Mouse (Mus musculus) forebrain, embryonic 16.5 days (tissue): ENCODE data around the gene Arhgef28. TPM values are rescaled to one million over a fixed set of nuclear protein-coding genes. Genes with fewer than 3 reads are reported as not detected.
A peak's percentile ranks its signal among the peaks of the same experiment; 100 is the strongest.

Experiments
- ATAC-seq: fragments of 200-750 bp; cut with Nextera tagmentation; 2 replicates; pipeline ENCODE4 v1.8.0; 2017; ENCODE audit warnings: mild to moderate bottlenecking, moderate library complexity
- H3K27ac ChIP-seq: fragments of 300-500 bp; sonication (generic); 2 replicates; pipeline ENCODE4 v1.5.1; 2014; ENCODE audit warnings: low read length, control low read depth
- H3K27me3 ChIP-seq: fragments of 300-500 bp; sonication (generic); replicated peaks from 2 replicates; pipeline ENCODE4 v1.6.1; 2014; ENCODE audit warnings: low read length; ENCODE audit not compliant: control insufficient read depth, insufficient read depth
- H3K36me3 ChIP-seq: fragments of 300-500 bp; sonication (generic); 2 replicates; pipeline ENCODE4 v1.6.1; 2014; ENCODE audit not compliant: control insufficient read depth, insufficient read depth
- H3K4me1 ChIP-seq: fragments of 300-500 bp; sonication (generic); replicated peaks from 2 replicates; pipeline ENCODE4 v1.6.1; 2014; ENCODE audit warnings: low read length; ENCODE audit not compliant: control insufficient read depth, insufficient read depth
- H3K4me2 ChIP-seq: fragments of 300-500 bp; sonication (generic); 2 replicates; pipeline ENCODE4 v1.6.1; 2014; ENCODE audit warnings: mild to moderate bottlenecking, low read length, control low read depth
- H3K4me3 ChIP-seq: fragments of 300-500 bp; sonication (generic); replicated peaks from 2 replicates; pipeline ENCODE4 v1.5.1; 2014; ENCODE audit warnings: mild to moderate bottlenecking, low read length, control low read depth
- H3K9ac ChIP-seq: fragments of 300-500 bp; sonication (generic); replicated peaks from 2 replicates; pipeline ENCODE4 v1.6.1; 2014; ENCODE audit warnings: low read depth, low read length, control low read depth
- H3K9me3 ChIP-seq: fragments of 300-500 bp; sonication (generic); 2 replicates; pipeline ENCODE4 v1.6.1; 2016; ENCODE audit warnings: low read length; ENCODE audit not compliant: control insufficient read depth
- whole genome bisulfite sequencing: fragments of 180-500 bp; shearing (Covaris S2); extraction: QIAGEN DNeasy Blood & Tissue Kit; methylation state at CpG from one replicate; pipeline ENCODE4 v1.1.7; 2014; 5-methylcytosine and 5-hydroxymethylcytosine counted together
- polyA plus RNA-seq: library from polyadenylated mRNA; unstranded; fragments of >200 nt; fragmentation: Nextera tagmentation; extraction: Ambion mirVana; gene quantifications from 2 replicates; pipeline ENCODE4 v1.2.1, GENCODE M21; 2015

Arhgef28 gene
- polyA plus RNA-seq, 1 experiment from 2014 or later: 17.3 TPM

DNA sequence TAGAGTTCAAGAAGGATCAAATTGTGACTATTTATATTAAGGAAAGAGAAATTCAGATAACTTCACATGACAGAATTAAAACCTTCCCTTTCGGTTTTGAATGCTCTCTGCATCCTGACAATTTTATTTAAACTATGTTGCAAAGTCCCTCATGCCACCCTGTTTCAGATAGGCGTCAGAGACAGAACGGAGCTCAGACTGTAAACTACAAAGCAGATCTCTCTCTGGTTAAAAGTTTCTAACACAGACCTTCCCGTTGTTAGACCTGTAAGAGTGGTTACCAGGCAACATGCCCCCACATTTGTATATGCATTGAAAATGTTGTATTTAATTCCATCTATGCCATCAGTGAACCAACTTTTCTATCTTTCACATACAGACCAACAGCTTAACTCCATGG is 246.1 kb downstream of the Arhgef28 start:
- no peak overlapping the region for H3K27ac ChIP-seq
- 55% methylated on average over 4 of the region's 4 CpGs for WGBS
- no peaks in the 10 kb centered on the region for H3K36me3 ChIP-seq
- no peak overlapping the region for H3K4me2 ChIP-seq
- H3K9ac ChIP-seq: no peak overlapping the region
- H3K9me3 ChIP-seq: no peaks in the 10 kb centered on the region
- 0 out of 2 replicates have a peak, but pooled peaks have one; percentile 12 for ATAC-seq
- no peaks in the 10 kb centered on the region for H3K27me3 ChIP-seq
- no peak overlapping the region for H3K4me3 ChIP-seq
- peaks cover 25% of the 10 kb centered on the region for H3K4me1 ChIP-seq

DNA sequence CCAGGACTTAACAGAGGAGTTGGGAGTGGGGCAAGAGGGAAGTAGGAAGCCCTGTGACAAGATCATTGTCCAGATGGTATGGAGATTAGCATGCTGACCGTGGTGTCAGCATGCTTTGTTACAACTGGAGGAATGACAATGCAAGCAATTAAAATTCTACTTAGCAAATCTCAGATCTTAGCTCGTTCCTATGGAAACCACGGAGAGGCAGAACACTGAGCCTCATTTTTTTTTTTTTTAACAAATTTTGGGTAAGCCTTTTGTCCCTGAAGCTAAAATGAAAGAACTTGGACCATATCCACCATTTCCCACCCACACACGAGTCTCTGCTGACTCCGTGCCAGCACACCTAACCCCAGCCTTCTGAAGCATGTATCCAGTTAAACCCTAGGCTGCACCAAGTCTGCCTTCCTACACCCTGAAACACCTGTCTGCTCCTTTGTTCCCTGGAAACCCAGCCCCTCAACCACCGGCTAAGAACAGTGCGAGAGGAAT is 246.8 kb downstream of the Arhgef28 start:
- WGBS: 5% methylated on average over 7 of the region's 7 CpGs
- H3K4me3 ChIP-seq: no peak overlapping the region
- H3K4me1 ChIP-seq: peaks cover 27% of the 10 kb centered on the region
- peak; percentile 69 for ATAC-seq
- H3K27me3 ChIP-seq: no peaks in the 10 kb centered on the region
- peak overlapping the region; percentile 38 for H3K4me2 ChIP-seq
- H3K36me3 ChIP-seq: no peaks in the 10 kb centered on the region
- H3K9ac ChIP-seq: 0 out of 2 replicates have a peak overlapping the region, but pooled peaks have one; percentile 6
- H3K27ac ChIP-seq: peak overlapping the region; percentile 70
- H3K9me3 ChIP-seq: no peaks in the 10 kb centered on the region

DNA sequence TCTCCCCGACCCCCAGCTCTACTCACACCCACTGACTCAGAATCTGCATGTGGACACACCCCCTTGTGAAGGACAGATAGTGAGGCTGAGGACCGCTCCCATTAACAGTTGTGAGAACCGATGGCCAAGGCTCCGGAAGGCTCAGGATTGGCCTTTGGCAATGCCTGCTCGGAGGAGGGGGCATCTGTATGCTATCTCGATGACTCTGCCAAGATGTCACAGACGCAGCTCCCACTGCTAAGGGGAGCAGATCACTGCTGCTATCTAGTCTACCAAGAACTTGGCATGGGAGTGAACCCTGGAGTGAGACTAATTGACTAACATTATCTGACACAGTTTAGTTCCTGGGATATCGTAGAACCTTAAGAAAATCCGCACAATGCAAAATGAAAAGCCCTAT is 250.5 kb downstream of the Arhgef28 start:
- no peaks in the 10 kb centered on the region for H3K27me3 ChIP-seq
- H3K9me3 ChIP-seq: no peaks in the 10 kb centered on the region; the same call in 1 of the 2 replicates
- no peak overlapping the region for H3K27ac ChIP-seq
- 52% methylated on average over 9 of the region's 9 CpGs for WGBS
- no peak overlapping the region for H3K9ac ChIP-seq
- no peak overlapping the region for H3K4me2 ChIP-seq
- H3K4me3 ChIP-seq: no peak overlapping the region
- H3K4me1 ChIP-seq: peaks cover 31% of the 10 kb centered on the region
- no peaks in the 10 kb centered on the region for H3K36me3 ChIP-seq
- no peak for ATAC-seq

DNA sequence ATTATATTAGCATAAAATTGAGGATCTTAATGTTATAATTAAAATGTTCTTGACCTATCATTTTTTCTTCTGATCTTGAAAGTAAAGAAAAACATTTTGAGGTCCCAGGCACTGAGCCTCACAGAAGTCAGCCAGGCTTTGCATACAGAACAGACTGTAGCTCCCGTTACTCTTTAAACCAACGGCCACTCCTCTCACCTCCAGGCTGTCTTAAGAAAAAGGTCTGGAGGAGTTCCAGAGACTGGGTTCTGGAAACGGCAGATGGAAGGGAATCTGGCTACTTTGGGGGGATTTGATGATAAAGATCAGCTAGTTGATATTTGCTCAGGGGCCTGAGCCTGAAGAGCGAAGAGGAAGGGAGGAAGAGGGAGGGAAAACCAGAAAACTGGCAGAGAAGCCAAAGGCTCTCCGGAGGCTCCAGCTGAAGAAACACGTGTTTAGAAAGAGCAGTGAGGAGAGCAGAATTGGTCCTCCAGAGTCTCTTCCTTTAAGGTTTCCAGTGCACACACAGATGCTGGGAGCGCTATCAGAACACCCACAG is 251.2 kb downstream of the Arhgef28 start:
- Histone ChIP-seq H3K4me3 (no peak overlapping the region), H3K36me3 (no peaks in the 10 kb centered on the region), H3K9me3 (no peaks in the 10 kb centered on the region; the same call in 1 of the 2 replicates), H3K4me1 (peaks cover 26% of the 10 kb centered on the region), H3K4me2 (no peak overlapping the region), H3K9ac (no peak overlapping the region), H3K27ac (no peak overlapping the region), H3K27me3 (no peaks in the 10 kb centered on the region)
- no peak for ATAC-seq
- 36% methylated on average over 7 of the region's 7 CpGs for WGBS

- WGBS: 37% methylated on average over 6 of the region's 6 CpGs
- Histone ChIP-seq H3K9ac (no peak overlapping the region), H3K4me1 (peaks cover 18% of the 10 kb centered on the region), H3K9me3 (no peaks in the 10 kb centered on the region; the same call in 1 of the 2 replicates), H3K4me2 (no peak overlapping the region), H3K36me3 (no peaks in the 10 kb centered on the region), H3K4me3 (no peak overlapping the region), H3K27ac (no peak overlapping the region), H3K27me3 (no peaks in the 10 kb centered on the region)
- no peak for ATAC-seq
Measured at GRCm38 (mm10) chr13:97954051-97954450, 252.2 kb downstream of the Arhgef28 start.

DNA sequence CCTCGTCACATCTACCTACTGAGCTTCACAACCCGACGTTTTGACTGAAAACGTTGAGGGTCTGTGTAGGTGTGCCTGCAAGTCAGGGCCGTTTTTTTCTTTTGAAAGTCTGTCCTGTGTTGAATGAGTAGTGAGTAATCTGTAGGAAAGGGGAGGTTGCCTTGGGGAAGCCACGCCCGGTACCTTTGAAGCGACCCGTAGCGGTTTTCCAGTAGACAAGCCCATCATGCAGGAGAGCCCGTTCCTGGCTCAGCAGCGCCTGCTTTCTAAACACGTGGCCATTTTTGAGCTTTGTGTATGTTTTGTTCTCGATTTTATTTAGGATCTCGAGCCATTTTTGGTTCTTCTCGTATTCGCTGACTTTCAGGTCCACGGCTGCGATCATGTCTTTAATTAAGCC is 252.7 kb downstream of the Arhgef28 start:
- Histone ChIP-seq H3K4me2 (no peak overlapping the region), H3K36me3 (no peaks in the 10 kb centered on the region), H3K9ac (no peak overlapping the region), H3K27ac (no peak overlapping the region), H3K27me3 (no peaks in the 10 kb centered on the region), H3K9me3 (no peaks in the 10 kb centered on the region; the same call in 1 of the 2 replicates), H3K4me1 (peaks cover 15% of the 10 kb centered on the region), H3K4me3 (no peak overlapping the region)
- no peak for ATAC-seq
- whole genome bisulfite sequencing: 83% methylated on average over 19 of the region's 19 CpGs

DNA sequence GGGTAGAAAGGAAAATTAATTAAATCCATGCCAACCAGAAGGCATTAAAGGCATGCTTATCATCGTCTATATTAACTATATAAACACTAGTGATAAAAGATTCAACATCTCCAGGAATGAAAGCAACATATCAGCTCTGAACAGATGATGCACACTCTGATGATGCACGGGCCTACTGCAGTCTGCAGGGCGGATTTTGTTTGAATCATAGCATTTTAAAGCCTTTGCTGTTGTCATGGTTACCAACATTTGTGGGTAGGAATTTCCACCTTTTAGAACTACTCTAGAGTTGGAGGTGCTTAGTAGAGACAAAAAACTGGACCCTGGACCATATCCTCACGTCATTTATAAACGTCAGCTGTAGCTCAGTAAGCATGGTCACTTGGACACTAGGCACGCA is 257.4 kb downstream of the Arhgef28 start:
- H3K4me1 ChIP-seq: no peaks in the 10 kb centered on the region
- H3K9me3 ChIP-seq: no peaks in the 10 kb centered on the region; the same call in 1 of the 2 replicates
- WGBS: 70% methylated on average over 6 of the region's 6 CpGs
- no peak for ATAC-seq
- H3K9ac ChIP-seq: no peak overlapping the region
- no peaks in the 10 kb centered on the region for H3K27me3 ChIP-seq
- H3K4me3 ChIP-seq: no peak overlapping the region
- no peak overlapping the region for H3K27ac ChIP-seq
- H3K36me3 ChIP-seq: no peaks in the 10 kb centered on the region
- H3K4me2 ChIP-seq: no peak overlapping the region

DNA sequence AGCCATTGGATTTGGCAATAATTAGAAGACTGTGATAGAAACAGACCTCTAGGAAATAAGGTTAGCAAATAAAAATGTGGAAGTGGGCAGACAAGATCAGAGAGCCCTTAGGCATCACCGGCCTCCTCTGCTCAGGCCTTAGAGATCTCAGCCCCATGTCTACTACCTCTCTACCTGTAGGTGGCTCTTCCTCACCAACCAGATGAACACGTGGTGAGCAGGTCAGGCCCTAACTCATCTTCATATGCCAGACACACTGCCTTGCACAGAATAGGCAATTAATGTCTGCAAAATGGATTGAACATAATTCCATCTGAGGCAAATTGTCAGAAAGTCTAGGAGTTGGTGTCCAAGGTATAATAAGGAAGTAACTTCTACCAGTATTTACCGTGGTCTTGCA is 258.6 kb downstream of the Arhgef28 start:
- H3K27me3 ChIP-seq: no peaks in the 10 kb centered on the region
- no peak overlapping the region for H3K27ac ChIP-seq
- no peaks in the 10 kb centered on the region for H3K36me3 ChIP-seq
- H3K4me3 ChIP-seq: no peak overlapping the region
- ATAC-seq: no peak
- H3K9ac ChIP-seq: no peak overlapping the region
- H3K4me2 ChIP-seq: no peak overlapping the region
- no peaks in the 10 kb centered on the region for H3K4me1 ChIP-seq
- WGBS: 88% methylated on average over 3 of the region's 3 CpGs
- no peaks in the 10 kb centered on the region for H3K9me3 ChIP-seq

DNA sequence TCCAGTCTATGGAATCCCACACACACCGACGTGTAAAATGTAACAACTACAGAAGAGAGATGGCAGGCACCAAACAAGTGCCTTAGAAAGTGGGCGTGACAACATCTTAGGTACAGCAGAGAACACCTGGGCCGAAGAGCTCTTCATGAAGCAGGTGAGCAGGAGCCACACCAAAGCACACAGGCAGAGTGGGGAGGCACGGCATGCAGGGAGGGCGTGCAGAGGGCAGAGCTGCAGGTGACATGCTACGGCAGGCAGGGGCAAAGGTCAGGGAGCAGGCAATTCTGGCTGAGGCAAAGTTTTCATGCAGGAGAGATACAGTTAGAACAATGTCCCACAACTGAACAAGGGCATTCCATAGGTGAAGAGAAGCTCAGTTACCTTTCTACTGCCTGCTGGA is 259.8 kb downstream of the Arhgef28 start:
- no peaks in the 10 kb centered on the region for H3K36me3 ChIP-seq
- no peak for ATAC-seq
- H3K27ac ChIP-seq: no peak overlapping the region
- no peak overlapping the region for H3K9ac ChIP-seq
- 93% methylated on average over 7 of the region's 7 CpGs for WGBS
- H3K4me3 ChIP-seq: no peak overlapping the region
- H3K4me2 ChIP-seq: no peak overlapping the region
- no peaks in the 10 kb centered on the region for H3K4me1 ChIP-seq
- H3K9me3 ChIP-seq: no peaks in the 10 kb centered on the region
- H3K27me3 ChIP-seq: no peaks in the 10 kb centered on the region
